Mouse (Mus musculus): ENCODE results near the gene Nob1.

The Nob1 gene

GRCm38 (mm10) chr8:107435962-107436831 is 11.3 kb upstream of the Nob1 start, which contains the start of gene Wwp2:
Gene Wwp2 (plus strand): TSS chr8:107436365.
- CTCF ChIA-PET = no interaction called here

GRCm38 (mm10) chr8:107435421-107435961 is 10.6 kb upstream of the Nob1 start:
- CTCF ChIA-PET = no interaction called here

GRCm38 (mm10) chr8:107430821-107431220 is 6.0 kb upstream of the Nob1 start:
- CTCF ChIA-PET = no interaction called here

- CTCF ChIA-PET = no interaction called here
These were observed 363 bp upstream of the Nob1 start for GRCm38 (mm10) chr8:107425230-107425597.

- CTCF ChIA-PET = no interaction called here
These were observed 675 bp downstream of the Nob1 start for GRCm38 (mm10) chr8:107424176-107424575.

- CTCF ChIA-PET = no interaction called here
These were observed 7.8 kb downstream of the Nob1 start for GRCm38 (mm10) chr8:107417001-107417400.

GRCm38 (mm10) chr8:107413881-107414280 is 11.0 kb downstream of the Nob1 start:
- CTCF ChIA-PET = no interaction called here

- CTCF ChIA-PET = no interaction called here
These were observed 12.3 kb downstream of the Nob1 start for GRCm38 (mm10) chr8:107412552-107412951.

GRCm38 (mm10) chr8:107411391-107411790 is 13.5 kb downstream of the Nob1 start:
- CTCF ChIA-PET = no interaction called here

GRCm38 (mm10) chr8:107405935-107406334 is 18.9 kb downstream of the Nob1 start:
- CTCF ChIA-PET = interaction anchor here (0.6 kb wide), 1 partner anchor 85 kb away, joined by 7 read pairs; no protein-coding TSS in a partner anchor

- CTCF ChIA-PET = interaction anchor here (0.6 kb wide), 1 partner anchor 439 kb away, joined by 12 read pairs; no protein-coding TSS in a partner anchor
These were observed 20.8 kb downstream of the Nob1 start for GRCm38 (mm10) chr8:107404057-107404456.

GRCm38 (mm10) chr8:107403038-107403781 is 21.6 kb downstream of the Nob1 start, which contains the start of gene Nqo1:
Gene Nqo1 (minus strand): TSS chr8:107403206.
- CTCF ChIA-PET = no interaction called here

GRCm38 (mm10) chr8:107401866-107402265 is 23.0 kb downstream of the Nob1 start:
- CTCF ChIA-PET = no interaction called here

- CTCF ChIA-PET = no interaction called here
These were observed 25.4 kb downstream of the Nob1 start for GRCm38 (mm10) chr8:107399495-107399894.

- CTCF ChIA-PET = no interaction called here
These were observed 27.2 kb downstream of the Nob1 start for GRCm38 (mm10) chr8:107397665-107398064.

- CTCF ChIA-PET = no interaction called here
These were observed 28.7 kb downstream of the Nob1 start for GRCm38 (mm10) chr8:107396106-107396670.

GRCm38 (mm10) chr8:107395397-107395796 is 29.5 kb downstream of the Nob1 start:
- CTCF ChIA-PET = no interaction called here

- CTCF ChIA-PET = interaction anchor here (0.6 kb wide), 1 partner anchor 286 kb away, joined by 5 read pairs; no protein-coding TSS in a partner anchor
These were observed 33.7 kb downstream of the Nob1 start for GRCm38 (mm10) chr8:107391136-107391516.

GRCm38 (mm10) chr8:107390476-107391135 is 34.2 kb downstream of the Nob1 start:
- CTCF ChIA-PET = interaction anchor here (0.6 kb wide), 1 partner anchor 285 kb away, joined by 5 read pairs; no protein-coding TSS in a partner anchor

GRCm38 (mm10) chr8:107389557-107389956 is 35.3 kb downstream of the Nob1 start:
- CTCF ChIA-PET = no interaction called here

- CTCF ChIA-PET = interaction anchor here (0.6 kb wide), 1 partner anchor 1487 kb away, joined by 3 read pairs; no protein-coding TSS in a partner anchor
These were observed 37.0 kb downstream of the Nob1 start for GRCm38 (mm10) chr8:107387861-107388260.
